Mouse (Mus musculus): Measurements from ENCODE around the gene Klhdc9.

Gene Klhdc9

DNA sequence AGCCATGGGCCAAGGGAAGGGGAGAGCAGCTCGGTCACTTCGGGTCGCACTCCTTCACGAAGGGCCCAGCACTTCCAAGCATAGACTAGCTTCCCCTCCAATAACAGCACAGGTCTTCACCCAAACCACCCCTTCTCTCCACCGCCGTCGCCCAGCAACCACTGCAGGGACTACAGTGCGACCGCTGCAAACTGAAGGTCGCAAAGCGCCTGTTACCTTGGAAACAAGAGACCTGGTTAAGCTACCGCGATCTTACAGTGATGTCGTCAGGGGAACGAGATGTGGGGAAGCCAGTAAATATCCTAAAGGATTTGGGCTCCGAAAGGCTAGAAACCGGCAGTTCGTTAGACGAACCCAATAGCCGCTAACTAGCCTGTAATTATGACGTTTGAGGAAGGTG is at the start of gene Klhdc9:
Klhdc9 (minus strand) TSS at position 143 of the 400 bp plus-strand sequence.
- DNase-seq (ENCODE audit: low spot score): peak; percentile 69

DNA sequence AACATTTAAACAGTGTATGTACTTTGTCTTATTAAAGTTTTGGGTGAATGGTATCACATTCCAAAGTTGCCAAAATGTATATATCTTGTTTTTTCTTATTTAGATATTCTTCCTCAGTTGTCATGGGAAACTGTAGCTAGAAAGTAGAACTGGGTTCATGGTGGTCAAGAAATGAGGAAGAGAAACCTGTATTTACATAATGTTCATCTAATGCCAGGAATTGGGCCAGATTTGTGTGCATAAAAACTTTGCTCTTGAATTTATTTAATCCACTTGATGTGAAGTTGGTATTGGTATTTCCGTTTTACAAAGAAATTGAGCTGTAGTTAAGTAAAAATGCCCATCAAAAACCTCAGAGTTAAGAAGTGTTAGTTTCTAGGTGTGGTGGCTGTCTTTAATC is 49.6 kb upstream of the Klhdc9 start:
- no peak for DNase-seq (ENCODE audit: low spot score)

DNA sequence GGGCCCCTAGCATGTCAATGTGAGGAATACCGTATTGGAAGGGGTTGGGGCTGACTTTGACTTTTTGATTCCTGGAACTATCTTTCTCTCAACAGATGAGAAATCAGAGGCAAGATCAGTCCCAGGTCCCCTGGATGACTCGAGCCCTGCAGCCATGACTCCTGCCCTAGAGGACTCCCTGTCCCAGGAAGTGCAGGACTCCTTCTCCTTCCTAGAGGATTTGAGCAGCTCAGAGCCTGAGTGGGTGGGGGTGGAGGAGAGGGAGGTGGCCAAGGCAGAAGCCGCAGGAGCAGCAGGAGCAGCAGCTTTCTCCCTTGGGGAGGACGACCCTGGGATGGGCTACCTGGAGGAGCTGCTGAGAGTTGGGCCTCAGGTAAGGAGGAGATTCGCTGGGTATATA is 46.7 kb upstream of the Klhdc9 start:
- DNase-seq (ENCODE audit: low spot score): no peak

DNA sequence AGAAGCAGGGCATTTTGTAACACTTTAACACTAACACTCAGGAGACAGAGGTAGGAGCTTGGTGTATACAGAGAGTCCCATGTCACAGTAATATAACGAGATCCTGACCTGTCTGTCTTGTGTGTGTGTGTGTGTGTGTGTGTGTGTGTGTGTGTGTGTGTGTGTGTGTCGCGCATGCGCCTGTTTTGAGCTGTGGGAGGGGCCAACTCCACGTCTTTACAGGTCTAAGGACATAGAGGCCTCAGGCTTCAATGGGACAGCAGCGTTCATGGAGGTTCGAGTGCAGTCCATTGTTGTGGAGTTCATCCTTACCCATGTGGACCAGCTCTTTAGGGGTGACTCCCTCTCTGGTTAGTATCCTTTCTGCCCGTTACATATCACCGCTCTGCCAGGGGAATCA is 42.4 kb upstream of the Klhdc9 start:
- no peak for DNase-seq (ENCODE audit: low spot score)

DNA sequence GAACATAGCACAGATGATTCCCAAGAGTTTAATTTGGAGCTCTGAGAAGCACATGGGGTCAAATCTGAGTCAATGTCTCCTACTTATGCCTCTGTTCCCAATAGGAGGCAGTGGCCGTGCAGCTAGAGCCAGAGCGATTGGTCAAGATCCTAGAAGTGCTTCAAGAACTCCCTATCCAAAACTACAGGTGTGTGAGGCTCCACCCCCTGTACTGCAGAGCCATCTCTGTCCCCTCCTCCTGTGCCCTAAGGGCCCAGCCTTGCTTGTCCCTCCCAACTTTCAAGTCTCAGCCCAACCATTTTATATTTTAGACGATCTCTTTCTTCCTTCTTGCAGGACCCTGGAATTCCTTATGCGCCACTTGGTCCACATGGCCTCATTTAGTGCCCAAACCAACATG is 41.2 kb upstream of the Klhdc9 start:
- no peak for DNase-seq (ENCODE audit: low spot score)

DNA sequence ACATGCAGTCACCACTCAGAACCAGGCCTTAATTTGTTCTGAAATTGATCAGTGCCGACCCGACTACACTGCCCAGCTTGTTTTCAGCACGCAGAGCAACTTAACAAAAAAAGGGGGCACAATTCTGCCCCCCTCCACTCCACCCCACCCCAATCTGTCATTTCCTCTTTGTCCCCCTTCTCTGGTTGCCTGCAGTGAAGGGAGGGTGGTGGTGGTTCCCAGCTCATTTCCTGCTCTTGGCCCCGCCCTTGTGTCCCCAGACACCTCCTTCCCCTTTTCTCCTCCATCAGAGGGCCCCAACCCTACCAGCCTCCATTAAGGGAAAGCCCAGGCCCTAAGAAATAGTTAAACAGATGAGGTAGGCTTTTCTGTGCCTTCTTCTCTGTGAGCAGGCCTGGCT is 29.5 kb upstream of the Klhdc9 start:
- DNase-seq (ENCODE audit: low spot score): no peak

DNA sequence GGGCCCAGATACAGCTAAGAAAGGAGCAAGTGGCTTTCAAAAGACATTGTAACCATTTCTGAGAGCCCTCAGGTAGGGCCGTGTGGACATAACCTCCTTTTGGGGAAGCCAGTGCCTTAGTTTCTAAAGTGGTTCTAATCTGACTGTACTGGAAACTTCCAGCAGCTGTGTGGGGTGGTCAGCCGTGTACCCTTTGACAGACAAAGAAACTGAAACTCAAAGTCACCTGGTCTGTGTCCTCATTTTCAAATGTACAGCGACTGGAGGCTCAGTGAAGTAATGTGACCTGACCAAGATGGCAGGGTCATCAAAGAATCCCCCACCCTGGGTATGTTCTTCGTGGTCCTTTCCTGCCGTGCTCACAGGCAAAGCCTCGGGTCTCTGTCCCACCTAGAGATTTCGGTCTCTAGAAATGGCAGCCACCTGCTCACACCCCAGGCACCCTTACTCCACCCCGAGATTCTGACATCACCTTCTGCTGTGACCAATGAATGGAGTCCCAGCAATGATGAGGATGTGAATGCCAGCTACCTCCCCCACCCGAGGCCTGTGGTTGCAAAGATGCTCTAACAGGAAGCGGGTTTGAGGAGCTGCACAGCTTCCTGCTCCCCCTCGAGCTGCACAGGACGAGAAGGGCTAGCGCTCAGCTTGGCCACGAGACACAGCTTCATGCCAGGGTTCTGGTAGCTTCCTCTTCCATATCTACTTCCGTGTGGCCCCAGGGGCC is 27.9 kb upstream of the Klhdc9 start, which contains the start of gene Arhgap30:
Arhgap30 (plus strand) TSS at position 579 of the 727 bp plus-strand sequence.
- DNase-seq (ENCODE audit: low spot score): no peak

DNA sequence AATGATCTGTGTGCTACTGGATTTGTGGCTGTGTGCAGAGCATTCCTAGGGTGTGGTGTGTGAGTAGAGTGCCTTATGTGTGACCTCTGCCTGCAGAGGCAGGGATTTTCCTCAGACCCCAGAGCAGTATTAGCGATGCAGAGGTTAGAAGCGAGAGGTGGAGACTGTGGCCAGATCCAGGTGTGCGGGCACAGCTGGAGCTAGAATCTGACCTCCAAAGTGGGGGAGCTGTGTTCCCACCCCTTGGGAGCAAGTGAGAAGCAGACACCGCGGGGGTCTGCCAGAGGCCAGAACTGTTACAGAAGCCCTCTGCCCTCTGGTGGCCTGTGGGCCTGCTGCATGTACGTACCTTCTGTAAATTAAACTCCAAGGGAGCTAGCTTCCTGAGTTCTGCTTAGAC is 26.5 kb upstream of the Klhdc9 start:
- DNase-seq (ENCODE audit: low spot score): no peak

DNA sequence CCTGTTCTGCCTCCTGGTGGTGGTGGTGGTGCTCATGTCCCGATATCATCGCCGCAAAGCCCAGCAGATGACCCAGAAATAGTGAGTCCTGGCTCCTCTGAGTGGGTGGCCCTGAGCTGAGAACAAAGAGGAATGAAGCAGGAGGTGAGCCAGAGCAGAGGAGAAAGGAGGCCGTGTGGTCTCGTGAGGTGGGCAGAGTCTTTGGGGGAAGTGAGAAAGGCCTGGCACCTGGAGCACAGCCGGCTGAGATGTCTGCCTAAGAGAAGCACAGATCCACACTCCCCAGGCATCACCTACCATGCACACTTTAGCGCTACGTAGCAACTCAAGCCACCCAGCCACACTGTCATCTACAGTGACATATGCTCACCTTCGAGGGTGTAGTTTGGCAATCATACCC is 24.6 kb upstream of the Klhdc9 start:
- no peak for DNase-seq (ENCODE audit: low spot score)

DNA sequence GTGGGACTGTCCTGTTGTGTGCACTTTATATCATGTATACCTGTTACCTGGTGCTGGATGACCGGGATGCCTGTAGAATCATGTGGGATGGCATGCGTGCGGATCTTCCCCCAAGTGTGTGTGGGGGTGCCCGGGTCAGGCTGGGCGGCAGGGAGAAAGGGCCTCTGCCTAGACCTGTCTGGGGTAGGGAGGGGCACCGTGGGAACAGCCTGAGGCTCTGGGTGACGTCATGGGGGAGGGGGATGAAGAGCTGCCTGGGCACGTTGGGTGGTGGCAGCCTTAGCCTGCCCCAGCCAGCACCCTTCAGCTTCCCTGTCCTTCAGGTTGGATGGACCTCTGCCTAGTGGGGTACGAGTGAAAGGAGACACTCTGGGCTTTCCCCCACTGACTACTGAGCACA is 23.8 kb upstream of the Klhdc9 start:
- DNase-seq (ENCODE audit: low spot score): no peak

DNA sequence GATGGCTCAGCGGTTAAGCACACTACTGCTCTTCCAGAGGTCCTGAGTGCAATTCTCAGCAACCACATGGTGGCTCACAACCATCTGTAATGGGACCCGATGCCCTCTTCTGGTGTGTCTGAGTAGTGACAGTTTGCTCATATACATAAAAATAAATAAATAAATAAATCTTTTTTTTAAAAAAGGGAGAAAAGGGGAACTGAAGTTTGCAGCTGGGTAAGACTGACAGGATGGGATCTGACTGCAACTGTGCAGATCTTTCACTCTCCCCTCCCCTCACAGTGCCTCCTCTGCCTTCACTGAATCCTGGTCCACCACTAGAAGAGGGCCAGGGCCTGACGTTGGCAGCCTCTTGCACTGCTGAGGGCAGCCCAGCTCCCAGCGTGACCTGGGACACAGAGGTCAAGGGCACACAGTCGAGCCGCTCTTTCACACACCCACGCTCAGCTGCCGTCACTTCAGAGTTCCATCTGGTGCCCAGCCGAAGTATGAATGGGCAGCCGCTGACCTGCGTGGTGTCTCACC is 21.6 kb upstream of the Klhdc9 start:
- DNase-seq (ENCODE audit: low spot score): no peak

DNA sequence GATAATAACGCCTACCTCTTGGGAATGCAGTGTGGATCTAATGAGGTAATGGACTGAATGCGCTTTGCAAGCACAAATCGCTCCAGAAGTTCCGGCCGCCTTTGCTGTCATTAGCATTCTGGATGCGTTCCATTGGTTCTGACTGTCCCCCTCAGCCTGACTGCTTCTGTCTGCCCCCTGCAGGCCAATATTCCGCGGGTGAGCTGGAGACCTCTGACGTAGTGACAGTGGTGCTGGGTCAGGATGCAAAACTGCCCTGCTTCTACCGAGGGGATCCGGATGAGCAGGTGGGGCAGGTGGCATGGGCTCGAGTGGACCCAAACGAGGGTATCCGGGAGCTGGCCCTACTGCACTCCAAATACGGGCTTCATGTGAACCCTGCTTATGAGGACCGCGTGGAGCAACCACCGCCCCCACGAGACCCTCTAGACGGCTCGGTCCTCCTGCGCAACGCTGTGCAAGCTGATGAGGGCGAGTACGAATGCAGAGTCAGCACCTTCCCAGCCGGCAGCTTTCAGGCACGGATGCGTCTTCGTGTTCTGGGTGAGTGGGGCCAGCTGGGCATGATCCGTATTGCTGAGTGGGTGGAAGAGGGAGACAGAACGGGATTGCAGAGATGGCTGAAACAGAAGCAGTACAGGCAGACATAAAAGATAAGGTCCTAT is 19.5 kb upstream of the Klhdc9 start:
- DNase-seq (ENCODE audit: low spot score): peak; percentile 30

DNA sequence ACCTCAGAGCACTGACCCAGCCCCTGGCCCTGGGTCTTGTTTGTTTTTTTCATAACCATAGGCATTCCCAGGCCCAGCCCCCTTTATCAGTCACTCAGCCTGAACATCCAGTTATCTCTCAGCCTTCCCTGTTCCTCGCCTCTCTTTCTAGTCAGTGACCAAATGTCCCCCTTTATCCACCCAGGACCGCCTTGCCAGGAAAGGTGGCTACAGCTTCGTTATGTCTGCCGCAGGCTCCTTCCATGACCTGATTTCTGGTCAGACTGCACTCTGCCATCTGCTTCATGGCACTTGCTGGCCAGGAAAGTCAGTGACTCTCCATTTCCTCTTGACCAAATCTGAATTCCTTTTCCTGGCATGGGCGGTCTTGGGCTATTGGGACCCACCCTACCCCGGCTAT is 17.7 kb upstream of the Klhdc9 start:
- no peak for DNase-seq (ENCODE audit: low spot score)

DNA sequence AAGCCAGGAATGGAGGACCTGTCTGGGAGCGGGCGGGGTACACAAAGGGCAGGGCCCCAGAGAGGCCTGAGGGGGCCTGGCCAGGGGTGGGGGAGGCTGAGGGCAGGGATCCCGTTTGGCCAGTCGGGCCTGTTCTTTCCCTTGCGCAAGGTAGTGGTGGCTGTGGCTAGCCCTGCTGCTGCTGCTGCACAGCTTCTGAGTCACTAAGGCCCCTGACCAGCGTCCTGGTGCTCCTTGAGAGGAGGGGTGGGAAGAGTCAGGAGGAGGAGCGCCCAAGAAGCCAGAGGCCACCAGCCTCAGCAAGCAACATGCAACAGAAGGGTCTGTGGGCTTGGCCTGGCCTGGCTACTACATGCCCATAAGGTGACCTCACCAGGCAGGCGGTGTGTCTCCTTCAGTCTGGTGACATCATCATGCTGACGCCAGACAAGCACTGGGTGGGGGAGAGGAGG is 15.1 kb upstream of the Klhdc9 start:
- DNase-seq (ENCODE audit: low spot score): no peak

DNA sequence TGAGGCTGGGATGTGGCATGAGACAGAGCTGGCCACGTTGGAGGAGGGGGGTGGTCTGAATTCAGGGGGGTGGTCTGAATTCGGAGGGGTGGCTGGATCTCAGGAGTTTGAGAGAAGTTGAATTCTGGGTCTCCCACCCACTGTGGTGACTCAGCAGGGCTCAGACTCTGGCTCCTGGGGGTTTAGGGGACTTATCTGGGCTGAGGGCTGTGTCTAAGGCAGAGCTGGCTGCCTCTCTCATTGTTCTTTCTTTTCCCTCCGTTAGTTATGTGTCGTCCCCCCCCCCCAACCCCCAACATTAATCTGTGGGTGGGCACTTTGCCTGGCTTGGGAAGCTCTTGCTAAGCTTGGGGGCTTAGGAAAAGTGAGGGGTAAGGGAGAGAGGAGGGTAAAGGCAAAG is 13.3 kb upstream of the Klhdc9 start:
- no peak for DNase-seq (ENCODE audit: low spot score)

DNA sequence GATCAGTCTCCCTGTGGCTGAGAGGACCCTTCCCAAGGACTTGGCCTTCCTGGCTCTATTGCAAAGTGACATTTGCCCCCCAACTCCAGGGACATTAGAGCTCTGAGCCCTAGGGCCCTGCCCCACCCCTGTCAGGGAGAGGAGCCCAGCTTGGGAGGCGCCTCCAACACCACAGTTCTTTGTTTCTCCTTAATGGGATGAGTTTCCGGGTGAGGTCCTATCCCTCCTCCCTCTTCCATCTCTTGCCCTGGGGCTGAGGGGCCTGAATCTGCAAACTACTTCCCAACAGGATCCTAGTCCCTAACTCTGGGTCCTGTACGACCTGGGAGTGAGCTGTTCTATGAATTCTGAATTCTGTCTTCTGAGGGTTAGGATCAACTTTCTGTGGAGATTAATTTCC is 12.3 kb upstream of the Klhdc9 start:
- no peak for DNase-seq (ENCODE audit: low spot score)

DNA sequence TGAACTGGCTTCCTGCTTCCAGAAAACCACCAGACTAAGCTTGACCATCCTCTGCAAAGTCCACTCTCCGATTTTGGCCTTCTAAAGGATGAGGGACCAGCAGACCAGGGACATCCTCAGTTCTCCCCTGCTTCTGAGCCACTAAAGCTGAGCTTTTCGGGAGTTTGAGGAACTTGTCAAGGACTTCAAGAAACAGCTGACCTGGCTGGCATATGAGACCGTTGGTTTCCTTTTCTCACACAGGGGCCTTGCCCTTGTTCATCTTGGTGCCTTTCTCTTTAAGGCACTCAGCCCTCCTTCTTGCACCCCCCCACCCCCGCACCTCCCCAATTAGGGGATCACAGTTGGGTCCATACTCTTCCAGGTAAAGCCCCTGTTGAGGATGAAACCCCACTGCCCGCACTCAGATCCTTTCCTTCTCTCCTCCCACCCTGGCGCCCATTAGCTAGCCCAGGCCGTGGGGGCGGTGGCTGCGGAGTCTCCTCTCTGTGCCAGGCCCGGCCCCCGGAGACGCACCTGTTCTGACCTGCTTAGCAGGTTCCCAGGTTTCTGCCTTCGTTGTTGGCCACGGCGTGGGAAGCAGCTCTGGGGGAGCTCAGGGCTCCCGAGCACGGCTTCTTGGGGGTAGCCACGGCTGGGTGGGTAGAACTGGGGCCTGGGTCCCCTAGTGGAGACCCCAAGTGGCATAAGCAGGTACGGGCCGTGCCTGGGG is 9.4 kb upstream of the Klhdc9 start, which contains the start of gene Nectin4:
Nectin4 (plus strand) TSS at position 255 of the 712 bp plus-strand sequence.
- DNase-seq (ENCODE audit: low spot score): no peak

DNA sequence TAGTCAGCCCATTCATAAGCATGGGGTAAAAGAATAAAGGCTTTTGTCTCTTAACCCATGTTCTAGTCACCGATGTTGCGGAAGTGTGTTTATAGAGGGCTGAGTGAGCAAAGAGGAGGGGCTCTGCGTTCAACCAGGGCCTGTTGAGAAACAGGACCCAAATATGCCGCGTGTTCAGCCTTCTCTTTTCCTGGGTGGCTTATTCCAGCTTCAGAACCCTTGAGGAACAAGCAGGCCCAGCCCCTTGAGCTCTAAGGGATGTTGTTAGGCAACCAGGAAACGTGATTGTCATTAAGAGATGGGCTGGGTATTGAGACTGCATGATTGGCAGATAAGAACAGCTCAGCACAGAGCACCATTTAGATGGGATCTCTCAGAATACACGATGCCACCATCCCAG is 5.3 kb upstream of the Klhdc9 start:
- DNase-seq (ENCODE audit: low spot score): no peak

DNA sequence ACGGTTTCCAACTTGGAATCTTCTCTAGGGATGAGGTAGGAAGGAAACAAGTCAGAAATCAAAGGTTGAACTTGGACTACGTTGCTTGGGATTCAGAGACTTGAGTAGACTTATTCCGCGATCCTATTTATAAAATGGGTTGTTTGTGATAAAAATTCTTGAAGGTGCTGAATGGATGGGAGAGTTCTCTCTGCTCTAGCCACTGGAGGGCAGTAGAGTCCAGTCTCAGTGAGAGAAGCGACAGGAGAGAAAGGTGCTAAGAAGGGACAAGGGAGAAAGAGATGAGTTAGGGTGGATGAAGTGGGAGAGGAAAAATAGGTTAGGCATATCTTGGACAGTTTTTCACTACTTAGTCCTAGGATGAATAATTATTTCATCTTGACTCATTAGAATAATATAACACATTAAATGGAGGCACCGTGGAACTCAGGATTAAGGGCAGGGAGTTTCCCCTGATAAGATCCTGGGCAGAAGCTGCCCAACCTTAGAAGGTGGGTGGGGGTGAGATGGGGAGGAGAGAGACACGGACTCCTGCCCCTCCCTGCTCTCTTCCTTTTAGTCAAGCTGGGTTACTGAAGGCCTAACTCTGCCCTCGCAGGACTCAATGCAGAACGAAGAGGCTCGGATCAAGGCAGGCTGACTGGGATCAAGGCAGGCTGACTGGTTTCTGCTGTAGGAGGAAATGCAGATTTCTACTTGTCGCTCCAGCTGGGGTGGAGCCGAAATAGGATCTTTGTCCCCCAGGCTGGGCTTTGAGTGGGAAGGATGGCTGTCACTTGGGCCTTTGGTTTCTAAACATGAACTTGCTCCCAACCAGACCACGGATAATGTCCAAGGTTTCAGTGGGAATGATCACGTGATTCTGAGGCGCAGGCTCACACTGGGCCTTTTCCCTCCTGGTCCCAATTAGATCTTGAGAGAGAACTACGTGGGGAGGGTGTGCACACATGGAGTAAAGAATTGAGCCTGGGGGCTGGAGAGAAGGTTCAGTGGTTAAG is 807 bp upstream of the Klhdc9 start:
- no peak for DNase-seq (ENCODE audit: low spot score)

DNA sequence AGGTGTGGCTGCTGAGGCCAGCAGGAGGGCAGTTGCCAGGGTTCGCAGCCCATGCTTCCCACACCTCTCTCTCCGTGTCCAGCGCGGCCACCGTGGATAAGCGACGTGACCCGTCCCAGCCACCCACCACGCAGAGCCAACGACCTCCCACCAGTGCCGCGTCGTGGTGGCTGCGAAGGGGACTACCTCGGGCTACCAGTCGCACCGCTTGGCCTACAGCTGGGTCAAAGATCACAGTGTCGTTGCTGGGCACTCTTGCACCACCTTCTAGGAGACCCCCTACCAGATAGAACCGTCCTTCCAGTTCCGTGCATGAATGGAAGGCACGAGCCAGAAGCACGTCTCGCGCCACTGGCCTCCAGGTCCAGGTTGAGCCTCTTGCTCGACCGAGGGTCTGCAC is 345 bp downstream of the Klhdc9 start:
- no peak for DNase-seq (ENCODE audit: low spot score)

DNA sequence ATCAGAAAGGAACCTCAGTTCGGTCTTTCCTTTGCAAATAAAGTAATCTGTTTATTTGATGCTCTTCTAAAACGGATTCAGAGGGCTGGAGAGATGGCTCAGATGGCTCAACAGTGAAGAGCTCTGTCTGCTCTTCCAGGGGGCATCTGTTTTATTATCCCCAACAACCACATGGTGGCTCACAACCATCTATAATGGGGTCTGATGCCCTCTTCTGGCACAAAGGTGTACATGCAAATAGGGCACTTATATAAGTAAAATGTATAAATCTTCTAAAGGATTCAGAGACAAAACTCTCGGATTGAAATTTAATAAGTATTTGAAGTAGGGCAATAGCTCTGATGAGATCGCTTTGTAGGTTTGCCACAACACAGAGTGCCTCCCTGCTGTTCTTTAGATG is 2.2 kb downstream of the Klhdc9 start:
- no peak for DNase-seq (ENCODE audit: low spot score)

DNA sequence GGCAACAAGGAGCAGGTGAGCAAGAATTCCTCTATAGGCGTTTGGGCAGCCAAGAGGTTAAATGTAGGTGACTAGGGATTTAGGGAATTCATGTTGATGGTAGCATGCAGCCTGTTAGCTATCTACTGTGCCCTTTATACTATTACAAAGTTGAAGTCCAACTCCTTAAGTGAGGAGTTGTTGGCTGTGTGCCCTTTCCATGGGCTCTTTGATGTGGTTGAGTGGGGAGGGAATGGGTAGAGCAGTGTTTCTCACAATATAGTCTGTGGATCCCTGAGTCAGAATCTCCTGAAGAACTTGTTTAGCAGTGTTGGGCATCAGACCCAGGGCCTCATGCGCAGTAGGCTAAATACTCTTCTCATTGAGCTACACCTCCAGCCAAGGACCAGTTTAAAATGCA is 3.8 kb downstream of the Klhdc9 start:
- DNase-seq (ENCODE audit: low spot score): no peak
